Mouse (Mus musculus): Measurements from ENCODE around the gene Cdc20.

- TF ChIP-seq EP300 (IDR thresholded peaks at IDR 0.05; ENCODE audit: insufficient read depth, low read depth, low read length) (no peak), CTCF (IDR thresholded peaks at IDR 0.05) (no peak)
Measured at GRCm38 (mm10) chr4:118471281-118471680, 34.1 kb upstream of the Cdc20 start.

Data from heart, adult 2 months (tissue).